Mouse (Mus musculus) stomach, postnatal 0 days (tissue): Measurements from ENCODE around the gene Zfp955b. TPM values are rescaled to one million over a fixed set of nuclear protein-coding genes. Genes with fewer than 3 reads are reported as not detected.

Source experiments
- ATAC-seq: fragments of 200-750 bp; cut with Nextera tagmentation; 2 replicates; pipeline ENCODE4 v1.8.0; 2017; ENCODE audit not compliant: low FRiP score, low TSS enrichment
- DNase-seq: peaks from one replicate; pipeline ENCODE4 v3.0.0-alpha.2; 2016; ENCODE audit warnings: low spot score
- H3K27ac ChIP-seq: fragments of 300-500 bp; sonication (generic); replicated peaks from 2 replicates; pipeline ENCODE4 v1.5.1; 2014; ENCODE audit warnings: mild to moderate bottlenecking, control low read depth
- H3K27me3 ChIP-seq: fragments of 300-500 bp; sonication (generic); 2 replicates; pipeline ENCODE4 v1.6.1; 2014; ENCODE audit warnings: low read length; ENCODE audit not compliant: control insufficient read depth, insufficient read depth
- H3K36me3 ChIP-seq: fragments of 300-500 bp; sonication (generic); 2 replicates; pipeline ENCODE4 v1.6.1; 2014; ENCODE audit warnings: low read length, mixed read lengths; ENCODE audit not compliant: control insufficient read depth, insufficient read depth
- H3K4me1 ChIP-seq: fragments of 300-500 bp; sonication (generic); replicated peaks from 2 replicates; pipeline ENCODE4 v1.6.1; 2014; ENCODE audit warnings: antibody characterized with exemption; ENCODE audit not compliant: control insufficient read depth, insufficient read depth
- H3K4me2 ChIP-seq: fragments of 300-500 bp; sonication (generic); replicated peaks from 2 replicates; pipeline ENCODE4 v1.6.1; 2014; ENCODE audit warnings: low read depth, mild to moderate bottlenecking, control low read depth, moderate library complexity
- H3K4me3 ChIP-seq: fragments of 300-500 bp; sonication (generic); 2 replicates; pipeline ENCODE4 v1.5.1; 2014; ENCODE audit warnings: low read depth, low read length, control low read depth
- H3K9ac ChIP-seq: fragments of 300-500 bp; sonication (generic); 2 replicates; pipeline ENCODE4 v1.6.1; 2014; ENCODE audit warnings: mild to moderate bottlenecking, low read length, control low read depth, mixed read lengths
- H3K9me3 ChIP-seq: fragments of 300-500 bp; sonication (generic); 2 replicates; pipeline ENCODE4 v1.6.1; 2016; ENCODE audit warnings: low read length; ENCODE audit not compliant: control insufficient read depth
- CTCF ChIP-seq: IDR thresholded peaks from 2 replicates; pipeline ENCODE4 v1.5.1; 2016; ENCODE audit warnings: antibody characterized with exemption, low read depth, mild to moderate bottlenecking, moderate library complexity
- EP300 ChIP-seq: optimal IDR thresholded peaks from 2 replicates; pipeline ENCODE3; 2016; ENCODE audit warnings: antibody characterized with exemption
- WGBS: fragments of 180-500 bp; shearing (Covaris S2); extraction: QIAGEN DNeasy Blood & Tissue Kit; methylation state at CpG from one replicate; pipeline ENCODE4 v1.1.7; 2014; 5-methylcytosine and 5-hydroxymethylcytosine counted together
- polyA plus RNA-seq: library from polyadenylated mRNA; unstranded; fragments of >200 nt; fragmentation: Nextera tagmentation; extraction: Ambion mirVana; gene quantifications from 2 replicates; pipeline ENCODE4 v1.2.1, GENCODE M21; 2015

Zfp955b gene
- polyA plus RNA-seq, 1 experiment from 2014 or later, result 4.5 TPM

DNA sequence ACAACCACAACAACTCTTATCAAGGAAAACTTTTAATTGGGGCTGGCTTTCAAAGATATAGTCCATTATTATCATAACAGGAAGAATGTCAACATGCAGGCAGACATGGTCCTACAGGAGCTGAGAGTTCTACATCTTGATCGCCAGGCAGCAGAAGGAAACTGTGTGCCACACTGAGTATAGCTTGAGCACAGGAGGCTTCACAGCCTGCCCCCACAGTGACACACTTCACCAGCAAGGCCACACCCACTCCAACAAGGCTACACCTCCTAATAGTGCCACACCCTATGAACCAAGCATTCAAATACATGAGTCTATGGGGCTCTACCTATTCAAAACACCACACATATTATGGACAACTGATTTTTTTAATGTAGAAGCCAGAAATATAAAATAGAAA, 63.6 kb downstream of the Zfp955b start:
- ATAC-seq, result no peak
- Histone ChIP-seq H3K9ac (no peak overlapping the region), H3K4me3 (no peak overlapping the region), H3K4me1 (no peaks in the 10 kb centered on the region), H3K27ac (no peak overlapping the region), H3K9me3 (no peaks in the 10 kb centered on the region), H3K36me3 (no peaks in the 10 kb centered on the region), H3K27me3 (no peaks in the 10 kb centered on the region), H3K4me2 (no peak overlapping the region)
- DNase-seq, result no peak
- WGBS, result 100% methylated on average over 1 of the region's 1 CpGs
- TF ChIP-seq EP300 (no peak), CTCF (no peak)

Other genes starting within 250 kb of the Zfp955b start
- gene 4921501E09Rik, start 221.5 kb upstream of the Zfp955b start, polyA plus RNA-seq, result not detected in 2 replicates
- gene Zfp563, start 200.2 kb upstream of the Zfp955b start, polyA plus RNA-seq, result 2.5 and 3.7 TPM in 2 replicates
- 0.02 TPM in 1 of 2 replicates, not detected in the other for gene Morc2b, start 149.9 kb upstream of the Zfp955b start, polyA plus RNA-seq
- gene Olfr55, start 121.1 kb upstream of the Zfp955b start, polyA plus RNA-seq, result not detected in 2 replicates
- not detected in 2 replicates for gene Olfr239, start 98.2 kb upstream of the Zfp955b start, polyA plus RNA-seq
- 0.02 TPM in 1 of 2 replicates, not detected in the other for gene Olfr1564, start 67.9 kb upstream of the Zfp955b start, polyA plus RNA-seq
- gene Zfp955a, start 34.4 kb upstream of the Zfp955b start, polyA plus RNA-seq, result 6.1 and 6.7 TPM in 2 replicates
- 0.04 TPM in 1 of 2 replicates, not detected in the other for gene Olfr63, start 24.9 kb upstream of the Zfp955b start, polyA plus RNA-seq
- 3.2 and 3.6 TPM in 2 replicates for gene Zfp81, start 69.3 kb downstream of the Zfp955b start, polyA plus RNA-seq
- gene Zfp101, start 105.1 kb downstream of the Zfp955b start, polyA plus RNA-seq, result 6.0 and 6.1 TPM in 2 replicates
- not detected in 2 replicates for gene Actl9, start 143.4 kb downstream of the Zfp955b start, polyA plus RNA-seq
- gene Adamts10, start 234.7 kb downstream of the Zfp955b start, polyA plus RNA-seq, result 12.5 and 15.1 TPM in 2 replicates